Mouse (Mus musculus): ENCODE data around the gene Dpp7.

GRCm38 (mm10) chr2:25332286-25333160 lies 23.6 kb downstream of the Dpp7 start, which contains the start of gene Man1b1:
- TF ChIP-seq EP300 (IDR thresholded peaks at IDR 0.05; ENCODE audit: insufficient read depth, low read depth, low read length) (peak; percentile 60; the same call in 1 of the 2 replicates), CTCF (IDR thresholded peaks at IDR 0.05; ENCODE audit: low read depth, low read length) (no peak)
